Mouse (Mus musculus): ENCODE results near the gene Cc2d2a. TPM values are rescaled to one million over a fixed set of nuclear protein-coding genes. Genes with fewer than 3 reads are reported as not detected.

Cc2d2a gene
- polyA plus RNA-seq (2012; ENCODE audit: insufficient read depth, insufficient read length, missing spikeins), result 4.3 and 4.9 TPM in 2 replicates

- Histone ChIP-seq H3K4me1 (ENCODE audit: control insufficient read depth, insufficient read depth, insufficient read length, low read length) (peaks cover 3% of the 10 kb centered on the region), H3K27ac (replicated peaks; ENCODE audit: low read depth, low read length) (peak within 1 kb of the TSS; percentile 36; the same call in 1 of the 2 replicates), H3K4me3 (ENCODE audit: insufficient read depth, low read depth, low read length) (peak within 1 kb of the TSS; percentile 70)
These were observed at the start of gene Cc2d2a for GRCm38 (mm10) chr5:43661997-43662961. Gene Cc2d2a (plus strand): TSS chr5:43662346.

DNA sequence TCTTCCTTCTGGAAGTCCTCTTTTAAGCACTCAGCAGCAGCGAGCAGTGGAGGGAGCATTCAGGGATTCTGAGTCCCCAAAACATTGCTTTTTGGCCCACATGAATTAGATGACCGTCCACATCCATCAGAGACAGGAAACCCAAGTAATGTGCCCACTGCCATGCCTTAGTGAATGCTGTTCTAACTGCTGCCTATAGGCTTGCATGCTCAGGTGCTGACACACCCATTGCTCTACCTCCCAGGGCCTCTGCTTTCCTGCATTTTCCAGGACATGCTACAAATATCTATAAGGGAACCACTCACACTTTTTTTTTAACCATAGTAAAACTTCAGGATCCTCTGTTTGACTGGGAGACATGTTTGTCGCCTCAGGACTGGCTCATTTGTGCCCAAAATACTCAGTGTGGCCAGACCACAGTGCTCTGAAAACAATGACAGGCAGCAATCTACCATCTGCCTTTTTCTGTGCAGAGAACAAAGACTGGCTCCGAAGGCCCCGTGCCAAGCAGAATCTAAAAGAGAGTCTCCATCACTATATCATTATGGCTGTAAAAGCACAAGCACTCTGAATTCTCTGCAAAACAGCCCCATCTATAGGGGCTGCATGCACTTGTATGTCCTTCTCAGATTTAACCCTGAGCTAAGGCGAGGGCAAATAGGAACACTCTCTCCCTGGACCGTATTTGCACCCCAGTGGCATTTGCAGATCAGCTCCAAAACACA, 40.4 kb upstream of the Cc2d2a start:
- Histone ChIP-seq H3K4me1 (ENCODE audit: control insufficient read depth, insufficient read depth, insufficient read length, low read length) (no peaks in the 10 kb centered on the region), H3K4me3 (ENCODE audit: insufficient read depth, low read depth, low read length) (no peak overlapping the region), H3K27ac (replicated peaks; ENCODE audit: low read depth, low read length) (no peak overlapping the region)

DNA sequence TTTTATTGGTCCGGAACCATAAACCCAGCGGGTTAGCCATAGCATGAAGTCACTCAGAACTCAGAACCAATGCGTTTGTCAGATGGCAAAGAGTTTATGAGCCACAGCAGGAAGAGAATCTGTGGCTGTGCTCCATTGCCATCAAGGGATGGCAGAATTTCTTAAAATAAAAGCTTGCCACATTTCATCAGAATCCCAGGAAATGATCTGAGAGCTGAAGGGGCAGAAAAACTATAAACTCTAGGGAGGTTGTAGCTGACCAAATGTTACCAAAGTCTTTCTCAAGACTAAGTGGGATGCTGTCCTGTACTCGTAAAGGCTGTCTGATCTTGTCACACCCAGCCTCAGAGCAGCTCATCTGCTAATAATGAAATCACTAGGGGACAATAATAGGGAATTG, 36.7 kb upstream of the Cc2d2a start:
- no peak overlapping the region for H3K27ac ChIP-seq (replicated peaks; ENCODE audit: low read depth, low read length)
- no peaks in the 10 kb centered on the region for H3K4me1 ChIP-seq (ENCODE audit: control insufficient read depth, insufficient read depth, insufficient read length, low read length)

GRCm38 (mm10) chr5:43634071-43634601, 28.0 kb upstream of the Cc2d2a start:
- no peaks in the 10 kb centered on the region for H3K4me1 ChIP-seq (ENCODE audit: control insufficient read depth, insufficient read depth, insufficient read length, low read length)
- H3K4me3 ChIP-seq (ENCODE audit: insufficient read depth, low read depth, low read length), result no peak overlapping the region
- H3K27ac ChIP-seq (replicated peaks; ENCODE audit: low read depth, low read length), result no peak overlapping the region

More for the DNA sequence above, 36.7 kb upstream of the Cc2d2a start:
- no peak overlapping the region for H3K4me3 ChIP-seq (ENCODE audit: insufficient read depth, low read depth, low read length)

DNA sequence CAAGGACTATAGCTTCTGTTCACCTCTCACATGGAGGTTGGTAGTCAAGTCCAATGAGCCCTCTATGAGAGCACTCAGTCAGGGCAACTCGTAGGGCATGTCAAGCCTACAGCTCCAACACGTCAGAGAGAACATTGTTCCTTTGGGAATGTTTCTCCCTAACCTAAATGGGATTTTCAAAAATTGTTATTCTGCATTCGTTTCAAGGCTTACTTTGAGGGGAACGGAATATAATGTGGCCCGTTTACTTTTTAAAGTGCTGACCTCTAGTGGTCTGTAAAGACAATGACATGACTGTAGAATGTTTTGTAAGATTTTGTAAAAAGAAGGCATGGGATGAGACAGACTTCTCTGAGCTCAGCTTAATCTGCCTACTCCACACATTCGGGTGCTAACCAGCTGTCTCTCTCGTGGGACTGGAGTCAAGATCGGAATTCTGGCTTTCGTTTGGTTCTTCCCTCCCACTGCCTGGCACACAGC, 27.5 kb upstream of the Cc2d2a start:
- Histone ChIP-seq H3K4me1 (ENCODE audit: control insufficient read depth, insufficient read depth, insufficient read length, low read length) (no peaks in the 10 kb centered on the region), H3K27ac (replicated peaks; ENCODE audit: low read depth, low read length) (no peak overlapping the region), H3K4me3 (ENCODE audit: insufficient read depth, low read depth, low read length) (no peak overlapping the region)

- Histone ChIP-seq H3K27ac (replicated peaks; ENCODE audit: low read depth, low read length) (no peak overlapping the region), H3K4me1 (ENCODE audit: control insufficient read depth, insufficient read depth, insufficient read length, low read length) (no peaks in the 10 kb centered on the region), H3K4me3 (ENCODE audit: insufficient read depth, low read depth, low read length) (no peak overlapping the region)
These were observed 17.1 kb upstream of the Cc2d2a start for GRCm38 (mm10) chr5:43645020-43645419.

DNA sequence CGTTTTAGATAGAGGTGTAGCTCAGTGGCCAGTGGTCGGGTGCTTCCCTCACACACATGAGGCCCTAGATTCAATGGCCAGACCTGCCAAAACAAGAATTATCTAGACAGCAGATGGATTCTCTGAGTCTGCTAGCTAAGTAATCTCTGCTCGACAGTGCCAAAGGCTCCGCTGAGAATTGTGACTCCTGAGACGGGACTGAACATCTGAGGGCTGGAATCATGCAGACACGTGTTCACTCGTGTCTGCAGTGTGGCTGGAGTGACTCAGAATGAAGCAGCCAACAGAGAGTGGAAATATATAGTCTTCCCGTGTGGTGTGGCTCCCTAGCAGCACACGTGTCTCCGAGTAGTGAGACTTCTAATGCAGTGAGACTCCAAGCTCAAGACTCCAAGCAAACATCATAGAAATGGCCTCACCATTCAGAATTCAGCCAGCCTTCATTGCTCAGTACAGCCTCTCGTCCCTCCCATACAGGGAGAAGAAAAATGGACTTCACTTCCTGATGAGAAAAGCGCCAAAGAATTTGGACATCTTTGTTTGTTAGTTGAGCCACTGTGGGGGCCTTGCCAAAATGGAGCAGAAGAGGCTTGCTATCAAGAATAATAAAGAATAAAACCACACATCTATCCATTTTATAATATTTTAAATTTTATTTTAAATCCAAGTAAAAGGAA, 14.9 kb upstream of the Cc2d2a start:
- no peaks in the 10 kb centered on the region for H3K4me1 ChIP-seq (ENCODE audit: control insufficient read depth, insufficient read depth, insufficient read length, low read length)

DNA sequence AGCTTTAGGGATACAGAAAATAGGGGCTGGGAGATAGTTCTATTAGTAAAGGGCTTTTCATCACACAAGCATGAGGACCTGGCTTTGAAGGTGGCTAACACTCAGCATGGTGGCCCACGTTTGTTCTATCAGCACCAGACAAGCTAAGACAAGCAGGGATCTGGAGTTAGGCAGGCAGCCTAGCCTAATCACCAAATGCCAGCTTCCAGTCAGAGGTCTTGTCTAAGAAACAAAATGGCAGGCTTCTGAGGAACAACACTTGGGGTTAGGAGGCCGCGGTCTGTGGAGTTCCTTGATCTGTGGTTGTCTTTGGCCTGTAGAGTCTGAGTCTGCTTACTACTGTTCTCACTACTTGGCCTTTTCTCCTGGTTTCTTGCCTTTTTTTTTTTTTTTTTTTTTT, 648 bp upstream of the Cc2d2a start:
- no peak overlapping the region for H3K4me3 ChIP-seq (ENCODE audit: insufficient read depth, low read depth, low read length)
- H3K27ac ChIP-seq (replicated peaks; ENCODE audit: low read depth, low read length), result peak overlapping the region; percentile 36; the same call in 1 of the 2 replicates
- H3K4me1 ChIP-seq (ENCODE audit: control insufficient read depth, insufficient read depth, insufficient read length, low read length), result peaks cover 3% of the 10 kb centered on the region

More for the DNA sequence above, 14.9 kb upstream of the Cc2d2a start:
- Histone ChIP-seq H3K4me3 (ENCODE audit: insufficient read depth, low read depth, low read length) (no peak overlapping the region), H3K27ac (replicated peaks; ENCODE audit: low read depth, low read length) (no peak overlapping the region)

- H3K4me3 ChIP-seq (ENCODE audit: insufficient read depth, low read depth, low read length), result peak overlapping the region; percentile 34
These were observed 1.4 kb downstream of the Cc2d2a start for GRCm38 (mm10) chr5:43663531-43663930.

GRCm38 (mm10) chr5:43665144-43665543, 3.0 kb downstream of the Cc2d2a start:
- H3K27ac ChIP-seq (replicated peaks; ENCODE audit: low read depth, low read length), result no peak overlapping the region
- H3K4me3 ChIP-seq (ENCODE audit: insufficient read depth, low read depth, low read length), result no peak overlapping the region
- peaks cover 3% of the 10 kb centered on the region for H3K4me1 ChIP-seq (ENCODE audit: control insufficient read depth, insufficient read depth, insufficient read length, low read length)

More at GRCm38 (mm10) chr5:43663531-43663930, 1.4 kb downstream of the Cc2d2a start:
- no peak overlapping the region for H3K27ac ChIP-seq (replicated peaks; ENCODE audit: low read depth, low read length)
- peaks cover 3% of the 10 kb centered on the region for H3K4me1 ChIP-seq (ENCODE audit: control insufficient read depth, insufficient read depth, insufficient read length, low read length)

- Histone ChIP-seq H3K4me3 (ENCODE audit: insufficient read depth, low read depth, low read length) (no peak overlapping the region), H3K4me1 (ENCODE audit: control insufficient read depth, insufficient read depth, insufficient read length, low read length) (no peaks in the 10 kb centered on the region), H3K27ac (replicated peaks; ENCODE audit: low read depth, low read length) (no peak overlapping the region)
These were observed 7.0 kb downstream of the Cc2d2a start for GRCm38 (mm10) chr5:43669118-43669645.

DNA sequence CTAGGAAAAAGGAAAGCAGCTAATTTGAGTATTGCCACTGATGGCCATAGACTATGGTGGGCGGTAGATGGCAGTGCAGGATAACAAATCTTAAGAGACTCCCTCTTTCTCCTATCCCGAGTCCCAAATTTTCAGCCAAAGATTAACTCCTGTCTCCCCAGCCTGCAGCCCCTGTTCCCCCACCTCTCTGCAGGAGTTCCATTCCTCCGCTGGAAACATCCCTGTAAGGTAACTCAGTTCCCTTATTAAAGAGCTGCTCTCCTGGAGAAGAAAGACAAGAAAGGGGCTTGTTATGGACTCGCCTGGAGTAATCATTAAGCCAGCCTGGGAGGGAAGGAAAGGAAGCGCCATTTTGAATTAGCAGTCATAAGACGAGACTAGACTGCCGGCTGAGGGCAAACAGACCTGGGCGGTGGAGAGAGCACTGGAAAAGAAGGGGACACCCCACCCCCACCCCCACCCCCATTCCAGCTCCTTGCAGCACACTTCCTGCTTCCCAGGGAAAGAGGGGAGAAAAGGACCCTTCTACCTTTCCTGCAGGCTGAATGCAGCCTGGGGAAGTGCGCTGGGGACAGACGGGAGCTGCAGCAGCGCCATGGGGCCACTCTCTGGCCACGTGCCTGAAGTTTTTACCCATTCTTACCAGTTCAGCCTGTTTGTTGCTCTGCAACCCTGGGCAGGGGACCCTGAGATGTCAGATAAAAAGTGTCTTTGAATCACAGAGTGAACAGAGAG, 10.2 kb downstream of the Cc2d2a start:
- H3K4me3 ChIP-seq (ENCODE audit: insufficient read depth, low read depth, low read length), result peak overlapping the region; percentile 97
- H3K27ac ChIP-seq (replicated peaks; ENCODE audit: low read depth, low read length), result peak overlapping the region; percentile 82

DNA sequence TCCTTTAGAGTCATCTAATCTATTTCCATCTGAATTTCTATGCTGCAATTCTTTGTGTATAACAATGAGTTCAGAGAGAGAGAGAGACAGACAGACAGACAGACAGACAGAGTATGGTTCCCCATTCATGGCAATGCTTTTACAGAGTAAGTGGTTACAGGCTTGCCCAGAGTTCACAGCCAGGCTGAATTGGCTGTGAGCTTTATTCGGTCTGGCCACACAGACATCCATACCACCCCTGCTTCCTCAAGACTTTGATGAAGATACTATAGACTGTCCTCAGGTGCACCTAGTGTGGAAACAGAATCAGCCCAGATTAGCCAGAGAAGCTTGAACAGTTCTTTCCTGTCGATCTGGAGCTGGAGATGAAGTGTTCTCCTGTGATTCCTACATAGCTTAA, 10.9 kb downstream of the Cc2d2a start:
- Histone ChIP-seq H3K27ac (replicated peaks; ENCODE audit: low read depth, low read length) (no peak overlapping the region), H3K4me3 (ENCODE audit: insufficient read depth, low read depth, low read length) (peak overlapping the region; percentile 97; the same call in 1 of the 2 replicates), H3K4me1 (ENCODE audit: control insufficient read depth, insufficient read depth, insufficient read length, low read length) (no peaks in the 10 kb centered on the region)

More for the DNA sequence above, 10.2 kb downstream of the Cc2d2a start:
- H3K4me1 ChIP-seq (ENCODE audit: control insufficient read depth, insufficient read depth, insufficient read length, low read length), result no peaks in the 10 kb centered on the region

- Histone ChIP-seq H3K27ac (replicated peaks; ENCODE audit: low read depth, low read length) (no peak overlapping the region), H3K4me1 (ENCODE audit: control insufficient read depth, insufficient read depth, insufficient read length, low read length) (no peaks in the 10 kb centered on the region), H3K4me3 (ENCODE audit: insufficient read depth, low read depth, low read length) (no peak overlapping the region)
These were observed 23.3 kb downstream of the Cc2d2a start for GRCm38 (mm10) chr5:43685466-43685865.
